Mouse (Mus musculus): Measurements from ENCODE around the gene Gpatch2.

Gene Gpatch2

GRCm38 (mm10) chr1:187215181-187216116 lies at the start of gene Gpatch2, which contains the start of gene Spata17:
Gene Gpatch2, plus strand, starts transcription at chr1:187215508.
Gene Spata17, minus strand, starts transcription at chr1:187215465.
- DNase-seq: peak; percentile 88 to 91

DNA sequence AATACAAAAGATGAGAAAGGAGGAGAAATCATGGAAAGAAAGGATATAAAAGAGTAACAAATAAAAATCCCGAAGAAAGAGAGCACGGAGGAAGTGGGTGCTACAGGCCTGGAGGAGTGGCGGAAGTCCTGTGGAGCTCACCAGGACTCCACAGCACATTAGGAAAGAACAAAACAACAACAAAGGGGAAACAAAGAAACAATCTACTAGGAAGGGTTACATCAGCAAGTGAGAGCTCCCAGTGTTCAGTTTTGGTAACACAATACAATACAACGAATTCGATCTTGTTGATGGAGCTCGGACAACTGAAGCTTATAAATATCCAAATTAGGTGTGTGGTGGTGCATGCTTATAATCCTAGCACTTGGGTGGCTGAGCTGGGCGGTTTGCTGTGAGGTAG lies 45.7 kb upstream of the Gpatch2 start:
- no peak for DNase-seq

- no peak for DNase-seq
Measured at GRCm38 (mm10) chr1:187170361-187170760, 44.9 kb upstream of the Gpatch2 start.

GRCm38 (mm10) chr1:187175991-187176390 lies 39.3 kb upstream of the Gpatch2 start:
- no peak for DNase-seq

GRCm38 (mm10) chr1:187178546-187178945 lies 36.8 kb upstream of the Gpatch2 start:
- DNase-seq: no peak

- no peak for DNase-seq
Measured at GRCm38 (mm10) chr1:187205506-187205905, 9.8 kb upstream of the Gpatch2 start.

- no peak for DNase-seq
Measured at GRCm38 (mm10) chr1:187209496-187209895, 5.8 kb upstream of the Gpatch2 start.

GRCm38 (mm10) chr1:187210736-187211135 lies 4.6 kb upstream of the Gpatch2 start:
- DNase-seq: no peak

- no peak for DNase-seq
Measured at GRCm38 (mm10) chr1:187216620-187217410, 1.5 kb downstream of the Gpatch2 start.

DNA sequence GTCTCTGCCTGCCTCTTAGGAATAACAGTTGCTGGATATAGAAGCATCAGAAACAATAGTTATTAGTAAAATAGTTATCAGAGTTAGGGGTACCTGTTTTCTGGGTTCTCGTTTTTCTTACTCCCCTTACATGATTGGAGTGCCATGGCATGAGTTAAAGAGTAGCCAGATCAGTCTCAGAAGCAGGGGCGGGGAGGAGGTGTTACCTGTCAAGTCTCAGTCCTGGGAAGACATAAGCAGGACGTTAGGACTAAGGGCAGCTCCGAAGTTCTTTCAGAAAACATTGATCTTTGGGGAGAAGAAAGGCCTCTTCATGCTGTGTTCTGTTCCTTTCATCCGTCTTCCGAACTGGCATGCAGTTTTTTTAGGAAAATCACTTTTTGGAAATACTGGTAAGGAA lies 5.4 kb downstream of the Gpatch2 start:
- DNase-seq: peak; percentile 50 to 55

GRCm38 (mm10) chr1:187226328-187227025 lies 11.2 kb downstream of the Gpatch2 start:
- no peak for DNase-seq

GRCm38 (mm10) chr1:187228414-187229146 lies 13.3 kb downstream of the Gpatch2 start:
- no peak for DNase-seq

GRCm38 (mm10) chr1:187230255-187230654 lies 14.9 kb downstream of the Gpatch2 start:
- DNase-seq: no peak

DNA sequence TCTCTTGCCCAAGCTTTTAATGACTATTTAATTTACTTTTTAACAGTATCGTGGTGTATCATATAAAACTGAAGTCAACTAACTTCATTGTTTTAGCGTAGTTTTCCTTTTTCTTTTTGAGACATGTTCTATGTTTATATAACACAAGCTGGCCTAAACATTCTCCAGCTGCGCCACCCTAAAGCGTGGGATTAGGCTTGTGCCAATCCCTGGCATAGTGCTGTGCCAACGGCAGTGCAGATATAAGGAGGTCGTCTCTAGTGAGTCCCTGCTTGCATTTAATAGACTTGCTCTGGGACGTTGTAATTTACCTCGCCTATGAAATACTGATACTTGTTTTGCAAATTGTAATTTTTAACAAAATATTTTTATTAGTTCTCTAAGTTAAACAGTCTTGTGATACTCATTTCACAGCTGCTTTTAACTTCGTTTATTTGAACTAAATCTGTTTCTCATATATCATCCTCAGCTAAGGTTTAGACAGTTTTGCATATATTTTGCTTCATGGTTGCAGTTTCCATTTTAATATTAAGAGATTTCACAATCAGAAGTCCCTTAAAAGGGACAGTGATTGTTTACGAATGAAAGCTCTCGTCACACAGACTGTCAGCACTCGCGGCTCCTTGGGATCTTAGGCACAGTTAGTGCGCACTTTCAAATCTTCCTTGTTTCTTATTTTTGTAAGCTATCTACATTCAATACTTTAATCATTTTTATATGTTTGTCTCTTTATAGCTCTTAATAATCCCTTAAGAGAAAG lies 17.1 kb downstream of the Gpatch2 start:
- no peak for DNase-seq

GRCm38 (mm10) chr1:187232996-187233615 lies 17.8 kb downstream of the Gpatch2 start:
- no peak for DNase-seq

GRCm38 (mm10) chr1:187235161-187235560 lies 19.9 kb downstream of the Gpatch2 start:
- no peak for DNase-seq

- DNase-seq: peak; percentile 38 to 44
Measured at GRCm38 (mm10) chr1:187236296-187236695, 21.0 kb downstream of the Gpatch2 start.

DNA sequence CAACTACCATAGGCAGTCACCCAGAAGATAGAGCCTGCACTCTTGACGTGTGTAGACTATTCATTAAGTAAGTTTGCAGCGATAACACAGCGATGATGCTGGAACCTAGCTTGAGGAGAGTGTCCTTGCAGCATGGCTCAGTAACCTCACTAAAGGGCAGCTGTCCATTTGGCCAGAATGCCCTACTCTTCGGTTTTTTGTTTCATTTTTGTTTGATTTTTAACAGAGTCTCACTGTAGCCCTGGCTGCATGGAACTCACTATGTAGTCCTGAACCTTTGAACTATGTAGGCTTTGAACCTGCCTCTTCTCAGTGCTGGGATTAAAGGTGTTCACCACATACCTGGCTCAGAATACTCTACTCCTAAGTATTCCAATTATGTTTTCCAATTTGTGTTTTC lies 22.8 kb downstream of the Gpatch2 start:
- peak; percentile 40 to 41 for DNase-seq

DNA sequence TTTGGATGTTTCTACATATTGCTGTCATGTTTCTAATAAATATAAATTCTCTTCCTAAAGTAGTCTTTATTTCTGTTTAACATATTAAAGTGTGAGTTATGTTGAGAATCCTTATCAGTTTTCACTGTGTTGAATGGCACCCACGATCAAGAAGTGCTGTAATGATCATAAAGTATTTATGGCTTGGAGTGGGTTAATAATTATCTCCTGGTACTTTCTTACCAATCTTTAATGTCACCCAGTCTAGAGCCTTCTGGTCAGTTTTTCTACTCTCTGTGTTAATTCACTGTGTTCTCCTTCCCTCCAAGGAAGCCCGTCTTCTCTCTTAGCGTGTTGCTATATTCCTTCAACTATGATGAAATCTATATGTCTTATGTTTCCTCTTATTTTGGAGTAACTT lies 25.0 kb downstream of the Gpatch2 start:
- DNase-seq: no peak

DNA sequence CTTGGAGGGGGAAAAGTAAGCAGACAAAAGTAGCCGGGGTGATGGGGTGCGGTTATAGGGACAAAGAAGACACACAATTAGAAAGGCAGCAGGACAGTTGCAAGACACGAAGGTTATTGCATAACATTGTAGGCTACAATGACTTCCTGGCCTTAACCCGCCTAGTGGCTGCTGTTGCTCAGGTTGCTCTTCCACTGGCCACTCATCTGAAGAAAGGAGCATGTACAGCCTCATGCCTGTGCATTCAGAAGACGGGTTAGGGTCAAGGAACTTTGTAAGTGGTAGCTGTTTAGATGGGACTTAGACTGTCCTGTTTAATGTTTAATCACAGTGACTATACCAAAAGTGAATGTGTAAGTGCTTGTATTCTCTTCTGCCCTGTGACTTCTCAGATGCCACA lies 26.0 kb downstream of the Gpatch2 start:
- DNase-seq: peak in 1 of 2 experiments; percentile 46

- DNase-seq: no peak
Measured at GRCm38 (mm10) chr1:187244734-187245133, 29.4 kb downstream of the Gpatch2 start.

Measured in kidney, postnatal 36 days (tissue).